Mouse (Mus musculus) erythroid progenitor cell, adult 5-6 weeks (primary cell): ENCODE results near the gene Prcp. TPM values are rescaled to one million over a fixed set of nuclear protein-coding genes. Genes with fewer than 3 reads are reported as not detected.
"Not testable (repeated sequence)": the region's sequence is repeated elsewhere in the genome, so short reads cannot be mapped to it uniquely, and the experiment has no call there.

Experiments used
- ATAC-seq: replicated peaks from 2 replicates; pipeline ENCODE4 v1.8.0; 2016; ENCODE audit warnings: moderate number of reproducible peaks, mild to moderate bottlenecking, moderate TSS enrichment, inconsistent platforms; ENCODE audit not compliant: poor library complexity, low FRiP score, severe bottlenecking
- total RNA-seq, 2 experiments: library from RNA; stranded (forward) in 1 of 2; stranded (reverse) in 1 of 2; fragments of 150-400 nt in 1 of 2; fragments of 186-747, 209-891 nt in 1 of 2; gene quantifications; 2 replicates each; pipeline versions ENCODE4 v1.2.3 to v1.2.4; 2015 to 2017; ENCODE audit warnings: low replicate concordance in 2 of 2

Gene Prcp
- total RNA-seq, 2 experiments from 2014 or later = 38.8 to 98.5 TPM

DNA sequence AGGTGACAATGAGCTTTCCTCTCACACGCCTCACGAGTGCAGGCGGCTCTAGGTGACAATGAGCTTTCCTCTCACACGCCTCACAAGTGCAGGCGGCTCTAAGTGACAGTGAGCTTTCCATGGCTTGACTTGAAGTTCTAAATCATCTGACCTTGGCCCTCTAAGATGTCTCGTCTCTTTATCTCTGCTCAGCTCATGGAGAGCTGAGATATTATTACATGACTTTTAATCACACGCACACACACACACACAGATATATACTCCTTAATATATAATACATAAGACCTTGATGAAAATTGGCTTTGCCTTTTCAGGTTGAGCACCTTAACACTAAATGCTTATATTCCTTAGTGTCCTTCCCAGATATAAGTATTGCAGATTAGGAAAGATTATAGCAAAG lies 12.5 kb downstream of the Prcp start:
- ATAC-seq = peak; percentile 72

DNA sequence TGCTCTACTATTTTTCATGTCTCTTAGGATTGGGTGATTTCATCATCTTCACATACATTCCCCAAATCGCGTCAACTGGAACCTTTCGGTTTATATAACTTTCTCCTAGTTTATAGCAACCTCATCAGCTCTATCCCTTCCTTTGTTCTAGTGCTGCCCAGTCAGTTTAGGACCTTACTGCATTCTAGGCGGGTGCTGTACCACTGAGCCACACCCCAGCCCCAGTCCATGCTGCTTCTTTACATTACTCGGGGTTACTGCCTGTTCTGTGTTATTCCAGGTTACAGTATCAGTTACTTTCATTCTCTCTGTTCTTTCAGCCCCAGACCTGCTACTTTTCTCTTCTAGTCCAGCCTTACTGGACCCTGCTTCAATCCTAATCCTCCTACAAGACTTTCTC lies 13.0 kb downstream of the Prcp start:
- ATAC-seq = peak; percentile 56

DNA sequence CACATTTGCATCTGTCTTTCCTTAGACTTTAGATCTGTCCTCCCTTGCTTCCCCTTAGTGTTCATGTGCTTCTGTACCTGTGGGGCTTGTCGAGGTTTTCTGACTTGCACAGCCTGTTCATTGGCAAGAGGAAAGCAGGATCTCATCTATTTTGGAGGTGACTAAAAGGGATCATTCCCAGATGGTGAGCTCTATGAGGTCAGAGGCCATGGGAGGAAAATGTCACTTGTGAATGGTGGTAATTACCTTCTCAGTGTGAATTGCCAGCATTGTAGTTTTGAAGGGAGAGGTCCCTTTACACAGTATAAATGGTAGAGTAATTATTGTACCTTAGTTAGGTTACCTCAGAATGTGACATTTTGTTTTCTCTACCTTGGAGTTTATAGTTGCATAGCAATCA lies 15.9 kb downstream of the Prcp start:
- no peak for ATAC-seq

DNA sequence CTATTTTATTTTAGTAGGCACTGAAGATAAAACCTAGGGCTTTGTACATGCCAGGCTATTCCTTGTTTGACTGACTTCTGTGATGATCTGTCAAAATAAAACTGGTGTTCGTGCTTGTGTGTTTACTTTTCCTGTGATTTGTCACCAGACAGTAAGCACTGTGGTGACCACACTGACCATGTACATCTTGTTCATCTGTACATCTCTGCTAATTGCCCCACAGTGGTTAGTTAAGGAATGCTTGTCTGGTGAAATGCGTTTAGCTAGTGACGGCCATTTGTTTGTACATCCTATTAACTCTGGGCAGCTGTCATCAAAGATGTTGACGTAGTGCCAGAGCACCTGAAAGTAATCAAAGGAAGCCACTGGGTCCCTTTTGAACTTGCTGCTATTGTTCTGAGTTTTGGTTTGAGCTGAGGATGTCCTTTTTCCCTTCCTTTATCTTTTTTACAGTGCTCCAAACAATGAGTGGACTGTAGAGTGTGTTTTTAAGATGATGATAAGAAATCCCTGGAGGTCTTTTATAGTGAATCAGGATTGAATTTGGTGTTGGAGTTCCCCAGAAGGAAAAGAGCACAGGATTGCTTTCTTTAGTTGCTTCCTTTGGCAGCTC lies 16.5 kb downstream of the Prcp start:
- ATAC-seq = no peak

DNA sequence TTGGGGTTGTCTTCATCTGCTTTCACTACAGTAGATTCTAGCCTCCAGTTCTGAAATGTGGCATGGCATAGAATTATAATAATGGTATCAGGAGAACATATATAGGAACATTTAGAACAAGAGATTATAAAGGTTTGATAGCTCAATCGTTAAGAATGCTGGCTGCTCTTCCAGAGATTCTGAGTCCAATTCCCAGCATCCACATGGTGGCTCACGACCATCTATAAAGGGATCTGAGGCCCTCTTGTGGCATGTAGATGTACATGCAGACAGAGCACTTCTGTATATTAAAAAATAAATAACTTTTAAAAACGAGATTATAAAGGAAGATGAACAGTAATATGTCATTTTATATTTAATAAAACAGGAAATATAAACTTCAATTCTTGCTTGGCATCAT lies 19.2 kb downstream of the Prcp start:
- ATAC-seq = peak; percentile 75

DNA sequence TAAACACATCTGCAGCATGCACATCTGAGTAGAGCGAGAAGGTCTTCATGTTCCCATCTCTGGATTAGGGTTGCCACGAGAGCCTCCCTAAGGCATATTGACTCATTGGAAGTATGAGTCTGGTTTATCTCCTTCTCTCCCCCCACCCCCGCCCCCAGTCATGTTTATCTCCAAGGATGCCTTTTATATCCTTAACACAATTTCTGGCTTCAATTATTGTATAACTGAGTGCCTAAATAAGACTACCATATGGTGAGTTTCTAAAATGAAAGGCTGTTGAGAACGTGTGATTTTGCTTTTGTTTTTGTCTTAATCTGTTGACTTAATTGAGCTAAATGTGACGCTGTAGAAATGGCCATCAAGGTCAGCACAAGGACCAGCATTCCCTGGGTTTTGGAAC lies 21.8 kb downstream of the Prcp start:
- no peak for ATAC-seq

DNA sequence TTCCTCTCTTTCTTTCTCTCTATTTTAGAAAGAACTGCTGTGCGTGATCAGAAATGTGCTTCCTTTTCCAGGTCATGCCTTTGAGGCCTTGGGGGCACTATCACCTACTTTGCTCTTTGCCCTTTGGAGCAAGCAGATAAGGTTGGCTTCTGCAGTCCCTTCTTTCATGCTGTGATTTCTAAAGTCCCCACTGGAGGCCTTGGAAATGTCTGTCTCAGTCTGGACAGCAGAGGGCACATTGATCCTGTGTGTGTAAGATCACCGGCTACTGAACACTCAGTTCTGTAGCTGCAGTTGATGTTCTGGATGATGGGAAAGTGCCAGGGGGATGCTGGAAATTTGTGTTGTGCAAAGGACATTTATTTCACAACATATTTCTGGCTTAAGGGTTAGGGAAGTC lies 22.8 kb downstream of the Prcp start:
- no peak for ATAC-seq

DNA sequence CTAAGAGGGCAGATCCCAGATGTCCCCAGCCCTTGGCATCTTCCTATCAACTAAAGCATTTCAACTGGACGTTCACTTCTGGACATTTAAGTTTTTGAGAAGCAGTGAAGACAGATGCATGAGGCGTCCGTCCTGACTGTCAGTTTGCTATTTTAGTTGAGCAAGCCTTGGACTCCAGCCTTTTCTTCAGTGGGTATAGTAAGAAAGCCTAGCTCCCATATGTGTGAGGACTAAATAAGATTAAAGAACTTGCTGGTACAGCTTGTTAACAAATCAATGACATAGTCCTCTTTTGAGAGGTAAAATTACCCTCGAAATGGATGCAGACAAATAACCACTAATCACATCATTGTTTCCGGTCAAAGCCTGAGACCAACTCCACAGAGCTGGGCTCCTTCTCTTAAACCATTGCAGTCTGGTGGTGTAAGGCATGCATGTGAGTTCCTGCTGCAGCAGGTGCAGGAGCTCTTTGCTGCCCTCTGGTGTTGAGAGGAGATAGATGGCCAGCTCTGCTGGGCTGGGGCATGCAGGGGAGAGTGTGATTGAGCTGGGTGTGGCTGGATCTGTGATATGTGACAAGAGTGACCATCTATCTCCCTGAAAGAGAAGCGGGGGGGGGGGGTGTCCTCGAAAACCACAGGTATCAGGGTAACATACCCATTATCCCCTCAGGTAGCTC lies 29.2 kb downstream of the Prcp start:
- peak; percentile 99 for ATAC-seq

DNA sequence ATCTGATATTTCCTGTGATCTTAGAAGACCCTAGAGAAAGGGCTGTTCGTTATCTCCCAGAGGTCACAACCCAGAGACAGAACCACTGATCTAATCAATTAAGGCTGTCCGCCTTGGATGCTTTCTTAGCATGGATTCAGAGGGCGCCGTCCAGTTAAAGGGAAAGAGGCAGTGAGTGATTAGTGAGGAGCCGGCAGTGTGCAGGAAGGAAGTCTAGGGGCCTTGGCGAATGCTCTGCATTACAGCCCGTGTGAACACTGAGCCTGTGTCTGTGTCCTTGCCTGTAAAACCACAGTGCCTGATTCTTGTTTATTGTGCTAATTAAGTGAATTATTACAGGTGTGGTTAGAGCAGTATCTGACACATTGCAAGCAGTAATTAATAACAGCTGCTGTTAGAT lies 30.0 kb downstream of the Prcp start:
- not testable (repeated sequence) for ATAC-seq

DNA sequence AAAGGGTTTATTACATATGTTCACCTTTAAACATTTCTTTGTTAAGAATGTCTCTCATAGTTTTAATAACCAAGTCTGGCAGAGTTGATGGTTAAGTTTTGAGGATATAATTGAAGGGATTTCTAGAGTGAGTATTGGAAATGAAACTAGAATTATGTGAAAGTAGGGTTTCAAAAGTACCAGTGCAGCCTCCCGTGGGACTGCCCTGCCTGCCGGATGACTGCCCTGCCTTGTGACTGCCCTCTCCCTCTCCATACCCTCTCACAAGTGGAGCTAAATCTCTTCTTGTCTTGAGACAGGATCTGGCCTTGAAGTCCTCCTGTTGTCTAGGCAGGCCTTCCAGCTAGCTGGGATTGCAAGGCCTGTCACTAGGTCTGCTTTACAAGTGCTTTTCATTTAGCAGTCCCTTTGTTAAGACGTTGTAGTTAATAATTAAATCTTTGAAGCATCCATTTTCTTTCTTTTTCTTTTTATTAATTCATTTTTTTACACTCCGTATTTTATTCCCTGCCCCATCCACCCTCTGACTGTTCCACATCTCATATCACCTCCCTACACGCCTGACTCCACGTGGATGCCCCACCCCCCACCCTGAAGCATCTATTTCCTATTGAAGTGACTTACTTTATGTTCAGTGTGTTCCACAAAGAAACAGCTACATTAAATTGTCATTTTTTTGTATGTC lies 46.0 kb downstream of the Prcp start:
- ATAC-seq = no peak

DNA sequence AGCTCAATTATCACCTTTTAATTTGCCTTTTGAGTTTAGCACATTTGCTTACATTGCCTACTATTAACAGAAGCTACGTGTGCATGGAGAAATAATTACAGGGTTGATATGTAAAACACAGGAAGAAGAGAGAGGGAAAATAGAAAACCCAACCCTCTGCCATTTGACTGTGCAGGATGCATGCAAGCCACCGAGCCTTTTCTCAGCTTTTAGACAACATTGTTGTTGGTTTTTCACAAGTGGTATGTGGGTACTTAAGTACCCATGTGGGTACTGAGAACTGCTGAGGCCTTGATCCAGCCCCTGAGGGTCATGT lies 46.5 kb downstream of the Prcp start:
- ATAC-seq = no peak

DNA sequence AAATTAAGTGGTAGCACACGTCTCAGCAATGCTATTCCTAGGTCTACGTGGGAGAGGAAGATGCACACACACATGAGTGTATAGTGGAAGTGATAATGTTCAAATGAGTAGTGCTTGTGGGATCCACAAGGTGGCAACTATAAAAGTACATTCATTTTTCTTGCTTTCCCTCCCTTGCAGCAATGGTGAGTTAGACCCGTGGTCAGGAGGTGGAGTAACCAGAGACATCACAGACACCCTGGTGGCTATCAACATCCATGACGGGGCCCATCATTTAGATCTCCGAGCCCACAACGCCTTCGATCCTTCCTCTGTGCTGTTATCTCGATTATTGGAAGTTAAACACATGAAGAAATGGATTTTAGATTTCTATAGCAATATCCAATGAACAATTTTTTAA lies 58.5 kb downstream of the Prcp start:
- ATAC-seq = no peak

DNA sequence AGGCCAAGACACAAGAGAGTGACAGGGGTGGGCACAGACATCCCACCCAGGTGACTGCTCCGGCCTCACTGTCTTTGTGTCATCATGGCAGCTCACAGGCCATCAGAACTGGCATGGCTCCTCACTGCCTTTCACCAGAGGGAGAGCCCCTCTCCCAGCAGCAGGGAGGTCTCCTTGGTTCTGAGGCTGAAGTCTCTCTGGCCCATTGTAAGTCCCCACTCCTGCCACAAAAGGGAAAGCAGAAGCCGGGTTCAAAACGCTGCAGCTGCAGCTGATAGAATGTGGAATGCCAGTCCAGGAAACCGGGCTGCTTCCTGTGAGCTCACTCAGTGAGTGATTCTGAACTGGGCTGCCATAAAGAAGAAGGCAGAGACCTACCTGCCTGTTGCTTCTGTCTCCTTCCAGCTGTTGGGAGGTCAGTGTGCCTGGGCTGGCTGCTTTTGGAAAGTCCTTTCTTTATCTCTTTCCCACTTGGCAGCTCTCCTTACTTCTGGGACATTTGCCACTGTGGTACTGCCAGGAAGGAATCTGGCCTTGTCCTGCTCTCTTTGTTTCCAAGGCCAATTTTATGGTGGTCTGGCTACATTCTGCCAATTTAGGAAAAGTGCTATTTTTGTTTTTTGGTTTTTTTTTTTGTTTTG lies 59.2 kb downstream of the Prcp start:
- not testable (repeated sequence) for ATAC-seq

DNA sequence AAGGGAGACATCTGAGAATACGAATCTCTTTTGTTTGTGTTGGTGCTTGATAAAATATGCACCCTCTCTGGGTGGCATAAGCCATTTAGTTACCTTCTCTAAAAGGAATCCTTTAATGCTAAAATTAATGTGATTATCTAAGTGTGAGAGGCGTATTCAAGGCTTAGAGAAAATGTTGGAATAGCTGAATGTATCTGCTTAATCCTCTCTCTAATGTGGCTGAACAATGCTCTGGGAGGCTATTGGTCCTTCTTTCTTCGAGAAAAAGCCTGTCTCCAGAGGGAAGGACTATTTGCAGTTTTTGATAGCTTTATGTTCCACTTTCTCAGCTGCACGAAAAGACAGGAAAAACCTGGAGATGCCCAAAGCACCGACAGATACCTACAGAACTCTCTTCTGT lies 62.5 kb downstream of the Prcp start:
- no peak for ATAC-seq

DNA sequence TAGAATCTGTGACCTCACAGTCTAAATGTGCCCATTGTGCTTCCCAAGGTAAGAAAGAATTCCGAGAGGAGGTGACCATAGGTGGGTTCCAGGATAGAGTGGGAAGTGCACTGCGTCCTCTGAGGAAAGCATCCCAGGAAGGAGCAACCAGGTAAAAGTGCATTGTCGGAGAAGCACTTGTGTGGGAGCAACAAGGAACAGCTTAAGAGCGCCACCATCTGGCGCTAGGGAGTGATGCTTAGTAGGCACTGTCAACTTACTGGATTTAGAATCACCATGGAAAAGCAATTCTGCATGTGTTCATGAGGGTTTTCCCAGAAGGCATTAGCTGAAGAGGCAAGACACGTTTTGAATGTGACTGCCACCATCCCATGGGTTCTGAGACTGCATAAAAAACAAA lies 63.7 kb downstream of the Prcp start:
- ATAC-seq = no peak

DNA sequence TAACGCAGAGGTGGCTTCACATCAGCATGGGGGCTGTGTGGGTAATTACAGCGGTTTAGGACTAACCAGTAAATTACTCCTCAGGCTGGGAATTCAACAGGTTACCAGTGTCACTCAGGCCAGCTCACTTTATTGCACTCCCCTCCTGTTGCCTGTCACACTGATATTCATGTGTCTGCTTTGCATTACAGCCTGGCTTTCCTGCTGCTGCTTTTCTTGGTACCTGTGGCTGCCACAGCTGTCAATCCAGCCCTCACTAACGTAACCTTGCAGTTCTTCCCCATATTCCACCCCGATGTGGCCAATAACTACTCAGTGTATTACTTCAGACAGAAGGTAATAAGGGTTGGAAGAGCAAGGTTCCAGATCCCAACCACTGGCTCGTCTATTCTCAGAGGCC lies 65.5 kb downstream of the Prcp start:
- ATAC-seq = no peak

DNA sequence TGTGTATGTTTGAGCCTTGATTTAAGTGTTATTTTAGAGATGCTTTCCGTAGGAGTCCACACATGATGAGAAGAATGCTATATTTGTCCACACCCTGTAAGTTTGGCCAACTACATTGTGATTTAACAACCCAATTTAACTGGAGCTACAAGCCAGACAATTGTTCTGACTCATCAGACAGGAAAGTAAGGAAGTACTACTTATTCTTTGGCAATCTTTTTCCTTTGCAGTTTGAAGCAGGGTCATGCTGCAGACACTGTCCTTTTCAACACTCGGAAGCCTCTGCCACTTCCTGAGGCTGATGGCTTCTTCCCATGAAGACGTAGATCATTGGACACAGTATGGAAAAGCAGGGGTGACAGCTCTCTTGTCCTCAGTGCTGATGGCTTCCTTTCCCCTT lies 76.5 kb downstream of the Prcp start:
- ATAC-seq = no peak

DNA sequence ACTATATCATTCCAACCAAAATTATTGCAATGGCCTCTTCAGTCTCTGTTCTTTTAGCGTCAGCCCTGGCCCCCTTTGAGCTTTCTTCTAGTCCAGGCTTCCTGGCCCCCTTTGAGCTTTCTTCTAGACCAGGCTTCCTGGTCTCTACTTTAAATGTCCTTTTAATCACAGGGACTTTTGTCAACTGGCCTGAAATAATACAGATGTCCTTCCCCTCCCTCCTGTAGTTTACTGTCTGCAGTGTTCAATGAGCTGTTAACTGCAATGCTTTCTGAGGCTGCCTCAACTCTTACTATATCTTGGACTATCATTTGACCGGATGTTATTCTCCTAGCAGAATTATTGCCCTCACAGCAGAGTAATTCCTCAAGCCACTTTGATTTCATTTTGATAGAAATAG lies 77.9 kb downstream of the Prcp start:
- ATAC-seq = no peak

DNA sequence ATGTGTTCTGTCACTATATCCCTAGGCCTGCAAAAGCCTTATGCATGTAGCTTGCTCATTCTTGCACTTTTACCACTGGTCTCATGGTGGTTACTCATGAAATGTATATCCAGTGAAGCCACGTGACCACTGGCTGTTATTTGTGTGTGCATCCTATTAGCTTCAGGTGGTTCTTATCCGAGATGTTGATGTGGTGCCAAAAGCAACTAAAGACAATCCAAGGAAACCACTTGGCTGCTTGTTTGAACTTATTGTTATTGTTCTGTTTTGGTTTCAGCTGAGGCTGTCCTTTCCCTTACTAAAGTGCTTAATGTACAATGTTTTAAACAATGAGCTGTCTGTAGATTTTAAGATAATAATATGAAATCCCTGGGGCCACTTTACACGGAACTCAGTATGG lies 85.5 kb downstream of the Prcp start:
- no peak for ATAC-seq

DNA sequence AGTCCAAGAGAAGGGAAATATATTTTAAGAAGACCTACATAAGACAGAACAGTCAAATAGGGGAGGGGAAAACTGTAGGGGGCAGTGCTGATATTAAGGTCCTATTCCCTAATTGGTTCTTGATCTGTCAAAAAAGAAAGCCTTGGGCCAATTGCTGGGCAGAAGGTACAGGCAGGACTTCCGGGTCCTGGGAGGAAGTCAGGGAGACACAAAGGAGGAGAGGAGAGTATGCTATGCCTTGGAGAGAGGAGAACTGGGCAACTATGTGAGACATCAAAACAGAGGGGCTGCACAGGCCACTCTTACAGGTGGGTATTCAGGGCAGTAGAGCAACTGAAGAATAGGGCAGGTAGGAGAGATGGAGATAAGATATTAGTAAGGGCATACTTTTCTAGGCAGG lies 87.6 kb downstream of the Prcp start:
- ATAC-seq = no peak
